Mouse (Mus musculus): ENCODE results near the gene Bach2. TPM values are rescaled to one million over a fixed set of nuclear protein-coding genes. Genes with fewer than 3 reads are reported as not detected.

Gene Bach2
- total and polyA plus RNA-seq, 2 experiments from 2014 or later = 11.7 to 15.9 TPM

DNA sequence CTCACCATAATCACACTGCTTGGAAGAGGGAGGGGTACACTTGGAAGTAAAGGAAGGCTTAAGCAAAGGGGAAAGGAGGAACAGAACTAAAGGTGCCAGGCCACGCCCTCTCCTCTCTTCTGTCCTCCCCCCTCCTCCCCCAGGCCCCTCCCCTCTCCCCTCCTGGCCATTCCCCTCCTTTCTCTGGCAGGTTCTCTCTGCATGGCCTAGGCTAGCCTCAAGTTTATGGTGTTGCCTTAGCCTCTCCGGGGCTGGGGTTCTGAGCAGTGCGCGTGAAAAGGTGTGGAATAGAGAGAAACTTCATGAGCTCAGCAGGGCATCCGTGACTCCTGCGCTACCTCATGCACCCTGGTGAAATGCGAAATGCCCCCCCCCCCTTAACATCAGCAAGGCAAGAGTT is 254.2 kb downstream of the Bach2 start:
- no peaks in the 10 kb centered on the region for H3K27me3 ChIP-seq (ENCODE audit: insufficient read depth, low read length)
- ATAC-seq (ENCODE audit: low FRiP score) = no peak
- 92% methylated on average over 7 of the region's 7 CpGs for WGBS

DNA sequence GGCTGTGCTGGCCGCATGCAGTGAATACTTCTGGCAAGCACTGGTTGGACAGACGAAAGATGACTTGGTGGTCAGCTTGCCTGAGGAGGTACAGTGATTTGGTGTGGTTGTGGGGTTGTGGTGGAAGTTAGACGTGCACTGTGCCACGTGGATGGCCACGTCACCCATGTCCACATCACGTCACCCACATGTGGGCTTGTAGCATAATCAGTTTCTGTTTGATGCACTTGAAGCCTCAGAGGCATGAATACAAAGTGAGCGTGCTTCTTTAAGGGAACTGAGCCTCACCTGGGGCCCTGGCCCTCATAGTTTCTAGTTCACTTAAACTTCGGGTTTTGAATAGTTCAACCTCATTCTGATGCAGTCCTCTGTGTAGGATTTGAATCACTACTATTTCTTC is 263.2 kb downstream of the Bach2 start:
- peaks cover 7% of the 10 kb centered on the region; the same call in 1 of the 2 replicates for H3K36me3 ChIP-seq (ENCODE audit: insufficient read depth, low read length)
- no peak overlapping the region for H3K4me2 ChIP-seq (ENCODE audit: low read depth, low read length, poor library complexity, severe bottlenecking)
- no peaks in the 10 kb centered on the region for H3K9me3 ChIP-seq (ENCODE audit: low read length)
- no peak overlapping the region for H3K9ac ChIP-seq (replicated peaks; ENCODE audit: low read length, poor library complexity, severe bottlenecking)
- no peak for DNase-seq (ENCODE audit: low spot score)
- ATAC-seq (ENCODE audit: low FRiP score) = no peak
- no peak overlapping the region for H3K27ac ChIP-seq (ENCODE audit: low read depth, low read length)
- no peaks in the 10 kb centered on the region for H3K4me1 ChIP-seq (ENCODE audit: insufficient read depth, low read length)
- 93% methylated on average over 8 of the region's 8 CpGs for whole genome bisulfite sequencing
- H3K27me3 ChIP-seq (ENCODE audit: insufficient read depth, low read length) = no peaks in the 10 kb centered on the region
- no peak for TF ChIP-seq CTCF (IDR thresholded peaks at IDR 0.05)
- no peak overlapping the region for H3K4me3 ChIP-seq (ENCODE audit: low read depth, low read length)

More for the DNA sequence above, 254.2 kb downstream of the Bach2 start:
- H3K4me2 ChIP-seq (ENCODE audit: low read depth, low read length, poor library complexity, severe bottlenecking) = no peak overlapping the region
- H3K27ac ChIP-seq (ENCODE audit: low read depth, low read length) = no peak overlapping the region
- H3K4me1 ChIP-seq (ENCODE audit: insufficient read depth, low read length) = no peaks in the 10 kb centered on the region
- H3K4me3 ChIP-seq (ENCODE audit: low read depth, low read length) = no peak overlapping the region
- H3K9ac ChIP-seq (replicated peaks; ENCODE audit: low read length, poor library complexity, severe bottlenecking) = no peak overlapping the region
- TF ChIP-seq CTCF (IDR thresholded peaks at IDR 0.05) = no peak
- no peak for DNase-seq (ENCODE audit: low spot score)
- no peaks in the 10 kb centered on the region for H3K9me3 ChIP-seq (ENCODE audit: low read length)
- H3K36me3 ChIP-seq (ENCODE audit: insufficient read depth, low read length) = no peaks in the 10 kb centered on the region

DNA sequence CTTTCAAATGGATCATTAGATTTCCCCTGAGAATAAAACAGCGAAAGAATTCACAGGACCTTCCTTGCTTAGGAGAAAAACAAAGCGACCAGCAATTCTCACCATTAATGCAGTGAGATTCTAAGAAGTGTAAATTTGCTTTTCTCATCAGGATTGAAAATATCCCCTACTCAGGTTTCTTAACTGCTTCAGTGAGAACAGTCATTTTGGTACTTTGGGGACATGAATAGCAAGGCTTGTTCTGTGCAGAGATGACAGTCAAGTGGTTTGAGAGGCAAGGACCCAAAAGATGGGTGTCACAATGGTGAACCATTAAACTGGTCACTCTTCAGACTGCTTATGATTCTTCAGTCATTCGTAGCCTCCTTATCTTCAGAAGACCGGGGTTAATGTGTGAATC is 263.6 kb downstream of the Bach2 start:
- ATAC-seq (ENCODE audit: low FRiP score) (no peak), DNase-seq (ENCODE audit: low spot score) (no peak)
- H3K36me3 ChIP-seq (ENCODE audit: insufficient read depth, low read length) = peaks cover 7% of the 10 kb centered on the region; the same call in 1 of the 2 replicates
- no peaks in the 10 kb centered on the region for H3K27me3 ChIP-seq (ENCODE audit: insufficient read depth, low read length)
- H3K4me3 ChIP-seq (ENCODE audit: low read depth, low read length) = no peak overlapping the region
- no peak for TF ChIP-seq CTCF (IDR thresholded peaks at IDR 0.05)
- H3K27ac ChIP-seq (ENCODE audit: low read depth, low read length) = no peak overlapping the region
- no peak overlapping the region for H3K9ac ChIP-seq (replicated peaks; ENCODE audit: low read length, poor library complexity, severe bottlenecking)
- no peak overlapping the region for H3K4me2 ChIP-seq (ENCODE audit: low read depth, low read length, poor library complexity, severe bottlenecking)
- H3K9me3 ChIP-seq (ENCODE audit: low read length) = no peaks in the 10 kb centered on the region
- H3K4me1 ChIP-seq (ENCODE audit: insufficient read depth, low read length) = no peaks in the 10 kb centered on the region
- 85% methylated on average over 4 of the region's 4 CpGs for WGBS

DNA sequence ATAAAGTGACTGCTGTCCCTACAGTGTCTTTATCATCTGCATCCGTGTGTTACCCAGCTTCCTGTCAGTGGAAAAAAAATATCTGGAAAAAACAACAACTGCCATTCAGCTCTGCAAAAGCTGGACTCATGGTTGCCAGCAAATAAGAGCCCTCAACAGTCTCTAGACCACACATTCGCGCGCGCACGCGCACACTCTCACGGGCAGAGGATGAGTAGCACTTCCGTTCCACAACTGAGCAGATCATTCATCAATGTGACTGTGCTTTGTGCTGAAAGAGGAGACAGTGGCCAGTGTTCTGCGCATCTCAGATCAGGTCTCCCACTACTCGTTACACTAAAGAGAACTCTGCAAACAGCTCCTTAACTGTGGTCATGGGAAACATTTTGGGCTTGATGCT is 265.6 kb downstream of the Bach2 start:
- peaks cover 4% of the 10 kb centered on the region; the same call in 1 of the 2 replicates for H3K4me1 ChIP-seq (ENCODE audit: insufficient read depth, low read length)
- no peaks in the 10 kb centered on the region for H3K27me3 ChIP-seq (ENCODE audit: insufficient read depth, low read length)
- TF ChIP-seq CTCF (IDR thresholded peaks at IDR 0.05) = no peak
- ATAC-seq (ENCODE audit: low FRiP score) (no peak), DNase-seq (ENCODE audit: low spot score) (no peak)
- no peak overlapping the region for H3K4me3 ChIP-seq (ENCODE audit: low read depth, low read length)
- H3K4me2 ChIP-seq (ENCODE audit: low read depth, low read length, poor library complexity, severe bottlenecking) = no peak overlapping the region
- peaks cover 7% of the 10 kb centered on the region; the same call in 1 of the 2 replicates for H3K36me3 ChIP-seq (ENCODE audit: insufficient read depth, low read length)
- WGBS = 93% methylated on average over 11 of the region's 11 CpGs
- H3K9me3 ChIP-seq (ENCODE audit: low read length) = no peaks in the 10 kb centered on the region
- no peak overlapping the region for H3K27ac ChIP-seq (ENCODE audit: low read depth, low read length)
- H3K9ac ChIP-seq (replicated peaks; ENCODE audit: low read length, poor library complexity, severe bottlenecking) = no peak overlapping the region

DNA sequence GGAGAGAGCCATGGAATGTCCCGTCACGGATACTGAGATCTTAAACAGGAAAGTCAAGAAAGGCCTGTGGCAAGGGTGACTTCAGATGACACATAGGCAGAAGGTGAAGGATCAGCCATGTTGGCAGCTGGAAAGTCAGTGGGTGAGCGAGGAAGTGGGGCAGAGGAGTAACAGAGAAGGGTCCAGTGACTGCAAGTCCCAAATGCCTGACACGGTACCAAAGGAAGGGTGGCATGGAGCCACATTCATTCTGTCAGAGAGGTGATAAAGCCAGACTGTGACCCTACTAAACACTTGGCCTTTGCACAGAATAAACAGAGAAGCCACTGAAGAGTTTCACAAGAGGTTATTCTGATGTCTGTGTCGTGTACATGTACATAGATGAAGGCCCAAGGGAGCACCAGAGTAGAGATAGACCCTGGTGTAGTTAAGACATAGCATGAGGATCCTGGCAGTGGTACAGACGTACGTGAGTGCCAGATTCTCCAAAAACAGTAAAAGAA is 267.8 kb downstream of the Bach2 start:
- no peak for TF ChIP-seq CTCF (IDR thresholded peaks at IDR 0.05)
- ATAC-seq (ENCODE audit: low FRiP score) = no peak

DNA sequence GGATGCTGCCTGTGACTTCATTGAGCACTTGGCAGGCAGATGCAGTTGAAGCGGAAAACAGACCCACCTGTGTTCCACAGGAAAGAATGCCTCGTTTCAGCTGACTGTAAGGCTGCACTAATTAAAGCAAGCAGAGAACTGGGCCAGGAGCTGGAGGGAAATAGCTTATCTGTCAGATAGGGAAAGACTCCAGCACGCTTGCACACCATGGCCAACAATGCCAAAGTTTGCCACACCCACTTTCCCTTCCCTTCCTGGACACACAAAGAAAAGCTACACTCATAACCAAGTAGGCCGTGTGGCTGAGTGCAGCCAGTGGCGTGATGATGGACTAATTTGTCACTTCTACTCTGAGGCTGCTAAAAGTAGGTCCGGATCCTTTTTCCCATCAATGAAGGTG is 268.4 kb downstream of the Bach2 start:
- no peaks in the 10 kb centered on the region for H3K9me3 ChIP-seq (ENCODE audit: low read length)
- H3K4me2 ChIP-seq (ENCODE audit: low read depth, low read length, poor library complexity, severe bottlenecking) = no peak overlapping the region
- H3K27ac ChIP-seq (ENCODE audit: low read depth, low read length) = no peak overlapping the region
- no peak overlapping the region for H3K4me3 ChIP-seq (ENCODE audit: low read depth, low read length)
- H3K36me3 ChIP-seq (ENCODE audit: insufficient read depth, low read length) = peaks cover 7% of the 10 kb centered on the region; the same call in 1 of the 2 replicates
- peaks cover 4% of the 10 kb centered on the region; the same call in 1 of the 2 replicates for H3K4me1 ChIP-seq (ENCODE audit: insufficient read depth, low read length)
- no peak for DNase-seq (ENCODE audit: low spot score)
- TF ChIP-seq CTCF (IDR thresholded peaks at IDR 0.05) = no peak
- H3K9ac ChIP-seq (replicated peaks; ENCODE audit: low read length, poor library complexity, severe bottlenecking) = no peak overlapping the region
- no peak for ATAC-seq (ENCODE audit: low FRiP score)
- H3K27me3 ChIP-seq (ENCODE audit: insufficient read depth, low read length) = no peaks in the 10 kb centered on the region
- WGBS = 82% methylated on average over 6 of the region's 6 CpGs

More for the DNA sequence above, 267.8 kb downstream of the Bach2 start:
- H3K9me3 ChIP-seq (ENCODE audit: low read length) = no peaks in the 10 kb centered on the region
- no peak overlapping the region for H3K9ac ChIP-seq (replicated peaks; ENCODE audit: low read length, poor library complexity, severe bottlenecking)
- H3K4me2 ChIP-seq (ENCODE audit: low read depth, low read length, poor library complexity, severe bottlenecking) = no peak overlapping the region
- no peak for DNase-seq (ENCODE audit: low spot score)
- H3K4me3 ChIP-seq (ENCODE audit: low read depth, low read length) = no peak overlapping the region
- no peaks in the 10 kb centered on the region for H3K27me3 ChIP-seq (ENCODE audit: insufficient read depth, low read length)
- no peak overlapping the region for H3K27ac ChIP-seq (ENCODE audit: low read depth, low read length)
- H3K36me3 ChIP-seq (ENCODE audit: insufficient read depth, low read length) = peaks cover 7% of the 10 kb centered on the region; the same call in 1 of the 2 replicates
- WGBS = 93% methylated on average over 7 of the region's 7 CpGs
- peaks cover 4% of the 10 kb centered on the region; the same call in 1 of the 2 replicates for H3K4me1 ChIP-seq (ENCODE audit: insufficient read depth, low read length)

Measured in midbrain, postnatal 0 days (tissue).